Comparison of ENCODE assay signal across 18 mouse cellular contexts in the genomic region with DNA sequence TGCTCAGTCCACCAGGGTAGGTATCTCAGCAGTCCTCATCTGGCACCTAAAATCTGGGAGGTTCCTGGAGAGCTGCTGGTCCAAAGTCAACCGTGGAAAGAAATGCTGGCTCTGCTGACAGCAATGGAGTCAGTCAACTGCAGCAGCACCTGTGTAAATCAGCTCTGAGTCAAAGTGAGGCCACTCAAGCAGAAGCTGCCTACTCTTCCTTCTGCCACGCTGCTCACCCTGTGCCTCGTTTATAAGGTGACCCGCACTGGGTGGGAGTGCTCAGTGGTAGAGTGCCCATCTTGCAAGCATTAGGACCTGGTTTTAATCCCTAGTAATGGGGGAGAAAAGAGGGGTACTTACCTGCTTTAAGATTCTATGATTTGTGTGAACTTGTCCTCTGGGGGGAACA.
DNase-seq lines count a peak whose midpoint lies in the region; ATAC-seq and TF ChIP-seq lines count a peak whose summit lies in the region.
"Had no signal": no experiment of that assay in that cellular context is flagged by ENCODE, and none has a peak within 500 bp of the region (broad histone marks: within the 10 kb centered on the region; RNA-seq: fewer than 3 reads in every experiment).

No protein-coding gene starts in this region.

- TF ChIP-seq EP300 in CH12.LX (IDR thresholded peaks at IDR 0.05; ENCODE audit: low read length) = no peak

- no peaks in the 10 kb centered on the region for H3K27me3 ChIP-seq in kidney, embryonic 14.5 days (ENCODE audit: control insufficient read depth, insufficient read depth, low read length)
- no peaks in the 10 kb centered on the region for H3K27me3 ChIP-seq in kidney, embryonic 15.5 days
- no peaks in the 10 kb centered on the region for H3K27me3 ChIP-seq in CH12.LX (replicated peaks)
- H3K27me3 ChIP-seq: embryonic facial prominence, embryonic 13.5 days; forebrain, embryonic 12.5 days; heart, embryonic 13.5 days; hindbrain, embryonic 15.5 days had no signal

- no peak for TF ChIP-seq CTCF in CH12.LX (conservative IDR thresholded peaks at IDR 0.05 in 1 of 2, IDR thresholded peaks at IDR 0.05 in 1 of 2; ENCODE audit: low read depth in 2 of 2, low read length in 2 of 2)

- in situ Hi-C loops in CH12.LX (cut with MboI; ENCODE audit: low pct_ligation_motif_present, low pct_unique_long_range_greater_than_20kb, low sequenced_read_pairs) = loop anchor here (25.0 kb wide), 1 partner anchor 893 kb away; no protein-coding TSS in a partner anchor

- 30% methylated on average over 4 of the region's 4 CpGs for WGBS in kidney, embryonic 14.5 days
- WGBS in kidney, embryonic 15.5 days = 46% methylated on average over 4 of the region's 4 CpGs

- H3K4me1 ChIP-seq in kidney, embryonic 14.5 days (ENCODE audit: control insufficient read depth, insufficient read depth, low read length) = no peaks in the 10 kb centered on the region
- H3K4me1 ChIP-seq in kidney, embryonic 15.5 days = no peaks in the 10 kb centered on the region
- peaks cover 2 to 14% of the 10 kb centered on the region in 2 experiments; a peak in 2 of 4 replicates for H3K4me1 ChIP-seq in CH12.LX (ENCODE audit: control insufficient read depth in 1 of 2, insufficient read depth in 2 of 2)
- H3K4me1 ChIP-seq: embryonic facial prominence, embryonic 13.5 days; heart, embryonic 13.5 days; hindbrain, embryonic 15.5 days had no signal

- no peaks in the 10 kb centered on the region for H3K79me2 ChIP-seq in CH12.LX (replicated peaks; ENCODE audit: control insufficient read depth, extremely low read depth, insufficient read depth, poor library complexity, severe bottlenecking)

- no peak for TF ChIP-seq POLR2A in CH12.LX (IDR thresholded peaks at IDR 0.05; ENCODE audit: low read depth, low read length)

- H3K9me3 ChIP-seq in kidney, embryonic 14.5 days (ENCODE audit: control insufficient read depth, low read length) = no peaks in the 10 kb centered on the region
- no peaks in the 10 kb centered on the region for H3K9me3 ChIP-seq in kidney, embryonic 15.5 days (replicated peaks)
- H3K9me3 ChIP-seq in CH12.LX (replicated peaks; ENCODE audit: low read length) = no peaks in the 10 kb centered on the region
- H3K9me3 ChIP-seq: hindbrain, embryonic 15.5 days had no signal

- no peak overlapping the region for H3K4me3 ChIP-seq in kidney, embryonic 14.5 days (ENCODE audit: low read length)
- no peak overlapping the region for H3K4me3 ChIP-seq in kidney, embryonic 15.5 days (replicated peaks)
- no peak overlapping the region for H3K4me3 ChIP-seq in CH12.LX (replicated peaks in 1 of 3; ENCODE audit: low read depth in 2 of 3, low read length in 2 of 3, poor library complexity in 1 of 3)
- H3K4me3 ChIP-seq: embryonic facial prominence, embryonic 13.5 days; forebrain, embryonic 12.5 days; heart, embryonic 13.5 days; hindbrain, embryonic 15.5 days had no signal

- no peak overlapping the region for H3K4me2 ChIP-seq in kidney, embryonic 14.5 days (replicated peaks; ENCODE audit: low read depth, low read length)
- no peak overlapping the region for H3K4me2 ChIP-seq in kidney, embryonic 15.5 days
- H3K4me2 ChIP-seq in CH12.LX (ENCODE audit: insufficient read depth, low read depth, poor library complexity, severe bottlenecking) = no peak overlapping the region
- H3K4me2 ChIP-seq: embryonic facial prominence, embryonic 13.5 days; forebrain, embryonic 12.5 days; heart, embryonic 13.5 days; hindbrain, embryonic 15.5 days had no signal

- H3K36me3 ChIP-seq in kidney, embryonic 14.5 days (ENCODE audit: control insufficient read depth, insufficient read depth, low read length) = no peaks in the 10 kb centered on the region
- no peaks in the 10 kb centered on the region for H3K36me3 ChIP-seq in kidney, embryonic 15.5 days
- no peaks in the 10 kb centered on the region for H3K36me3 ChIP-seq in CH12.LX (replicated peaks in 1 of 2; ENCODE audit: control insufficient read depth in 1 of 2, insufficient read depth in 1 of 2, low read length in 1 of 2)
- H3K36me3 ChIP-seq: embryonic facial prominence, embryonic 13.5 days; forebrain, embryonic 12.5 days; G1E; heart, embryonic 13.5 days; hindbrain, embryonic 15.5 days had no signal

- ATAC-seq in kidney, embryonic 14.5 days (ENCODE audit: low FRiP score, low TSS enrichment) = 0 out of 2 replicates have a peak, but pooled peaks have one; percentile 35
- no peak; the same call in 1 of the 2 replicates for ATAC-seq in kidney, embryonic 15.5 days (replicated peaks; ENCODE audit: low FRiP score)

- no peak overlapping the region for H3K27ac ChIP-seq in kidney, embryonic 14.5 days (ENCODE audit: low read depth, low read length)
- no peak overlapping the region for H3K27ac ChIP-seq in kidney, embryonic 15.5 days
- no peak overlapping the region for H3K27ac ChIP-seq in CH12.LX (ENCODE audit: insufficient read depth, low read depth)
- H3K27ac ChIP-seq: embryonic facial prominence, embryonic 13.5 days; forebrain, embryonic 12.5 days; heart, embryonic 13.5 days; hindbrain, embryonic 15.5 days had no signal

- TF ChIP-seq RAD21 in CH12.LX (IDR thresholded peaks at IDR 0.05; ENCODE audit: low read depth, low read length) = no peak

- no peak overlapping the region for H3K9ac ChIP-seq in kidney, embryonic 14.5 days (ENCODE audit: low read depth, low read length)
- no peak overlapping the region for H3K9ac ChIP-seq in kidney, embryonic 15.5 days
- no peak overlapping the region for H3K9ac ChIP-seq in CH12.LX (ENCODE audit: insufficient read depth, low read depth)
- H3K9ac ChIP-seq: embryonic facial prominence, embryonic 13.5 days; forebrain, embryonic 12.5 days; heart, embryonic 13.5 days; hindbrain, embryonic 15.5 days had no signal

- dilution Hi-C loops in CH12.LX (cut with MboI; ENCODE audit: extremely low pct_ligation_motif_present, extremely low pct_unique_long_range_greater_than_20kb, low sequenced_read_pairs) = no loop called here

- DNase-seq in kidney, postnatal 14 days = peak; percentile 1
- DNase-seq in kidney, adult 11 months = no peak
- DNase-seq in CH12.LX (ENCODE audit: extremely low read depth) = peak; percentile 17
- peak; percentile 1 to 2 for DNase-seq in kidney, postnatal 36 days
- no peak for DNase-seq in testis, postnatal 14 days (ENCODE audit: low spot score)
- DNase-seq: adrenal gland, postnatal 10 days; cerebellum, adult 11-12 months; cerebellum, adult 9-10 months; cerebellum, postnatal 25 days; gastrocnemius, postnatal 10 days; heart, postnatal 36 days had no signal

TF ChIP-seq in CH12.LX, 34 proteins besides CTCF, POLR2A, EP300 and RAD21:
- TF ChIP-seq TBP (conservative IDR thresholded peaks at IDR 0.05; ENCODE audit: low read depth, low read length) (no peak), HCFC1 (IDR thresholded peaks at IDR 0.05; ENCODE audit: low read depth, low read length) (no peak)

Comparison
In these comparisons a context has a peak if more than half of its experiments do, and no peak if none do; other contexts are left out.
1. DNase-seq: peak in kidney, postnatal 14 days (single experiment), CH12.LX (single experiment) and kidney, postnatal 36 days (2 of 2); none in kidney, adult 11 months (single experiment) and testis, postnatal 14 days (single experiment).